Mouse (Mus musculus): ENCODE results near the gene Sema5b. TPM values are rescaled to one million over a fixed set of nuclear protein-coding genes. Genes with fewer than 3 reads are reported as not detected.

Sema5b gene
- polyA plus RNA-seq, 2 experiments: 0.03 to 0.13 TPM

DNA sequence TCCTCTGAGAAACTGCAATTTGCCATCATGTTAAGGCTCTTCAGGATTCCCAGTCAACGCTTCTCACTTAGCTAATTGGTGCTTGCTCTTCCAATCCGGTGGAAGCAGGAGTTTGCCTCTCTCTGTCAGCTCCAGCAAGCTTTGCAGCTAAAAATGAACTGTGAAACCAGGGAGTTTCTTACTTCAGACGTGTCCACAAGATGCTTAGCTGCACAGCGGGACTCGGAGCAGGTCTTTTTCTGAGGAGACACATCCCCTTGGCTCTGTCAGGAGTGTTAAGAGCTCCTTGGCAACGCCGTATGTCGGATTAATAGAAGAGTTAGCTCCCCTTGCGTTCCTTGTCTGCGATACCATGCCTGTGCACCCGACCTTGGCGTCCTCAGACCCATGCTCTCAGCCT is 29.7 kb downstream of the Sema5b start:
- DNase-seq (ENCODE audit: low read depth in 3 of 3, low spot score in 3 of 3) (no peak), ATAC-seq (ENCODE audit: insufficient read depth) (no peak)
- Histone ChIP-seq H3K27me3 (ENCODE audit: control insufficient read depth, insufficient read depth, low read length) (no peaks in the 10 kb centered on the region), H3K4me1 (replicated peaks; ENCODE audit: control insufficient read depth in 2 of 2, insufficient read depth in 2 of 2, low read length in 1 of 2) (no peaks in the 10 kb centered on the region), H3K9ac (replicated peaks) (no peak overlapping the region), H3K27ac (no peak overlapping the region), H3K4me3 (ENCODE audit: insufficient read depth in 1 of 2, low read depth in 2 of 2, low read length in 2 of 2) (no peak overlapping the region), H3K4me2 (ENCODE audit: low read depth) (no peak overlapping the region), H3K36me3 (replicated peaks; ENCODE audit: control insufficient read depth, insufficient read depth, low read depth) (no peaks in the 10 kb centered on the region), H3K9me3 (ENCODE audit: control insufficient read depth, low read length) (no peaks in the 10 kb centered on the region)
- 48% methylated on average over 12 of the region's 12 CpGs for WGBS (ENCODE audit: insufficient replicate concordance)
- no peak for TF ChIP-seq EP300 (IDR thresholded peaks at IDR 0.05; ENCODE audit: low read depth)
- TF ChIP-seq CTCF (IDR thresholded peaks at IDR 0.05; ENCODE audit: low read depth): no peak

- Histone ChIP-seq H3K9ac (replicated peaks) (no peak overlapping the region), H3K4me2 (ENCODE audit: low read depth) (no peak overlapping the region), H3K4me1 (replicated peaks; ENCODE audit: control insufficient read depth in 2 of 2, insufficient read depth in 2 of 2, low read length in 1 of 2) (no peaks in the 10 kb centered on the region), H3K27me3 (ENCODE audit: control insufficient read depth, insufficient read depth, low read length) (no peaks in the 10 kb centered on the region), H3K36me3 (replicated peaks; ENCODE audit: control insufficient read depth, insufficient read depth, low read depth) (no peaks in the 10 kb centered on the region), H3K9me3 (ENCODE audit: control insufficient read depth, low read length) (no peaks in the 10 kb centered on the region), H3K4me3 (ENCODE audit: insufficient read depth in 1 of 2, low read depth in 2 of 2, low read length in 2 of 2) (no peak overlapping the region), H3K27ac (no peak overlapping the region)
- TF ChIP-seq EP300 (IDR thresholded peaks at IDR 0.05; ENCODE audit: low read depth) (no peak), CTCF (IDR thresholded peaks at IDR 0.05; ENCODE audit: low read depth) (no peak)
- 94% methylated on average over 3 of the region's 3 CpGs for WGBS (ENCODE audit: insufficient replicate concordance)
- DNase-seq (ENCODE audit: low read depth in 3 of 3, low spot score in 3 of 3) (no peak), ATAC-seq (ENCODE audit: insufficient read depth) (no peak)
Measured at GRCm38 (mm10) chr16:35573586-35573985, 32.6 kb downstream of the Sema5b start.

- H3K9me3 ChIP-seq (ENCODE audit: control insufficient read depth, low read length): no peaks in the 10 kb centered on the region
- H3K27me3 ChIP-seq (ENCODE audit: control insufficient read depth, insufficient read depth, low read length): no peaks in the 10 kb centered on the region
- no peak for DNase-seq (ENCODE audit: low read depth in 3 of 3, low spot score in 3 of 3)
- H3K36me3 ChIP-seq (replicated peaks; ENCODE audit: control insufficient read depth, insufficient read depth, low read depth): no peaks in the 10 kb centered on the region
- WGBS (ENCODE audit: insufficient replicate concordance): 67% methylated on average over 11 of the region's 11 CpGs
- no peak for TF ChIP-seq CTCF (IDR thresholded peaks at IDR 0.05; ENCODE audit: low read depth)
- TF ChIP-seq EP300 (IDR thresholded peaks at IDR 0.05; ENCODE audit: low read depth): no peak
- no peak overlapping the region for H3K4me3 ChIP-seq (ENCODE audit: insufficient read depth in 1 of 2, low read depth in 2 of 2, low read length in 2 of 2)
- H3K4me2 ChIP-seq (ENCODE audit: low read depth): no peak overlapping the region
- no peaks in the 10 kb centered on the region for H3K4me1 ChIP-seq (replicated peaks; ENCODE audit: control insufficient read depth in 2 of 2, insufficient read depth in 2 of 2, low read length in 1 of 2)
- H3K9ac ChIP-seq (replicated peaks): no peak overlapping the region
- ATAC-seq (ENCODE audit: insufficient read depth): no peak
- no peak overlapping the region for H3K27ac ChIP-seq
Measured at GRCm38 (mm10) chr16:35577181-35577941, 36.4 kb downstream of the Sema5b start.

- no peak overlapping the region for H3K27ac ChIP-seq
- no peaks in the 10 kb centered on the region for H3K9me3 ChIP-seq (ENCODE audit: control insufficient read depth, low read length)
- no peaks in the 10 kb centered on the region for H3K36me3 ChIP-seq (replicated peaks; ENCODE audit: control insufficient read depth, insufficient read depth, low read depth)
- TF ChIP-seq EP300 (IDR thresholded peaks at IDR 0.05; ENCODE audit: low read depth) (no peak), CTCF (IDR thresholded peaks at IDR 0.05; ENCODE audit: low read depth) (no peak)
- H3K4me1 ChIP-seq (replicated peaks; ENCODE audit: control insufficient read depth in 2 of 2, insufficient read depth in 2 of 2, low read length in 1 of 2): no peaks in the 10 kb centered on the region; a peak in 1 of 4 replicates
- no peak for DNase-seq (ENCODE audit: low read depth in 3 of 3, low spot score in 3 of 3)
- no peaks in the 10 kb centered on the region for H3K27me3 ChIP-seq (ENCODE audit: control insufficient read depth, insufficient read depth, low read length)
- no peak overlapping the region for H3K4me3 ChIP-seq (ENCODE audit: insufficient read depth in 1 of 2, low read depth in 2 of 2, low read length in 2 of 2)
- 56% methylated on average over 7 of the region's 7 CpGs for WGBS (ENCODE audit: insufficient replicate concordance)
- ATAC-seq (ENCODE audit: insufficient read depth): no peak
- H3K4me2 ChIP-seq (ENCODE audit: low read depth): no peak overlapping the region
- no peak overlapping the region for H3K9ac ChIP-seq (replicated peaks)
Measured at GRCm38 (mm10) chr16:35581299-35581698, 40.4 kb downstream of the Sema5b start.

- no peak overlapping the region for H3K4me2 ChIP-seq (ENCODE audit: low read depth)
- H3K4me1 ChIP-seq (replicated peaks; ENCODE audit: control insufficient read depth in 2 of 2, insufficient read depth in 2 of 2, low read length in 1 of 2): no peaks in the 10 kb centered on the region; a peak in 1 of 4 replicates
- DNase-seq (ENCODE audit: low read depth in 3 of 3, low spot score in 3 of 3): no peak
- TF ChIP-seq EP300 (IDR thresholded peaks at IDR 0.05; ENCODE audit: low read depth) (no peak), CTCF (IDR thresholded peaks at IDR 0.05; ENCODE audit: low read depth) (no peak)
- H3K36me3 ChIP-seq (replicated peaks; ENCODE audit: control insufficient read depth, insufficient read depth, low read depth): no peaks in the 10 kb centered on the region
- no peak overlapping the region for H3K9ac ChIP-seq (replicated peaks)
- H3K27me3 ChIP-seq (ENCODE audit: control insufficient read depth, insufficient read depth, low read length): peaks cover 5% of the 10 kb centered on the region
- 27% methylated on average over 4 of the region's 4 CpGs for WGBS (ENCODE audit: insufficient replicate concordance)
- no peaks in the 10 kb centered on the region for H3K9me3 ChIP-seq (ENCODE audit: control insufficient read depth, low read length)
- no peak overlapping the region for H3K4me3 ChIP-seq (ENCODE audit: insufficient read depth in 1 of 2, low read depth in 2 of 2, low read length in 2 of 2)
- no peak for ATAC-seq (ENCODE audit: insufficient read depth)
- H3K27ac ChIP-seq: no peak overlapping the region
Measured at GRCm38 (mm10) chr16:35583551-35584080, 42.7 kb downstream of the Sema5b start.

All from liver, embryonic 14.5 days (tissue).